Mouse (Mus musculus): ENCODE measurements at regions not wholly inside any gene's neighbourhood (a gene's known extent, or its start where the extent isn't known, plus 50 kb on each side); places are given as distances from the start of the nearest gene placed in this dataset.
A peak's percentile ranks its signal among the peaks of the same experiment; 100 is the strongest.

DNA sequence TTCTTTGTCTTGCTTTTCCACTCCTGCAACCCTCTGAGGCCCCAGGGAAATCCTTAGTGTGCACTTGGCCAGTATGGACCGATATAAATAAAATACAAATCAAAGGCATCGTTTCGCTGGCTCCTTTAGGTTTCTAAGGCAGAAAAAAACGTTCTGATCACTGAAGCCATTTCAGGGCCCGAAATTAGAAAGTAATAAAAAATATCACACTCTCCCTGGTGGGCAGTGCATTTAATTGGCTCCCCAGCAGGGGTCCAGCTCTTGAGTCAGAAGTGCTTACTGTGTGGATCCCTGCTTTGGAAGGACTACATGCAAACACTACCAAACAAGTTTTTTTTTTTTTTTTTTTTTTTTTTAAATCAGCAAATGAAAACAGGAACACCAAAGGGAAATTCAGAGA is 153.4 kb upstream of the Habp2 start:
- no peak for ATAC-seq (replicated peaks in 1 of 2; ENCODE audit: insufficient read depth in 1 of 2, low FRiP score in 2 of 2, low TSS enrichment in 1 of 2, low read depth in 1 of 2, poor library complexity in 2 of 2, severe bottlenecking in 2 of 2)

DNA sequence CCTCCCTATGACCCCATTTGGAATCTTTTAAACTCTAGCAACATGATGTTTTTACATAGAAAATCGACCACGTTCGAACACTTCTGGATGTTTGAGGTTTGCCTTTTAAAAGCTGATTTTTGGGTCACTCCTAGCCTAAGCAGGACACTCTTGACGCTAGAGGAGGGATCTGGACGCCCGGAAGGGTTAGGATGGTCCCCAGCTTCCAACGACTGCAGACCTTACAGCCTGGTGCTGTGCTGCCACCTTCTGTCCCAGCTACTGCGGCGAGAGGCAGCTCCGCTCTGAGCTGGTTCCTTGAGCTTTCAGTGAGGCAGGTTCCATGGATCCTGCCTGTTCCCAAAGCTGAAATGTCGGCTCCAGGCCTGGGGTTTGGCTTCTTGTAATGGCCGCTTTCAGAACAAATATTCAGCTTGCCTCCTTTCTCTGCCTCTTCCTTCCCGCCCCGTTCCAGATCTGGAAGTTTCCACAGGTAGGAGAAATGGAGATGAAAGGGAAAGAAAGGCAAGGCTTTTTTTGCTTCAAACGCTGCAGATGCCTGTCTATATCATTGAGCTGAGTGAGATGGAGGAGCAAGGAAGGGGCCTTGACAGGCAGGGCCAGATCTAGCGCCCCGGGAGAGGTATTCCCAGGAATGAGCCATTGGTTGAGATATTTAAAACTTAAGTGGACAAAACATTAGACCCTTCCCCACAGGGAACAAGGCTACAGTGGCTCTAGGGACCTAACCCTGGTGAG is 152.7 kb upstream of the Habp2 start:
- ATAC-seq (replicated peaks in 1 of 2; ENCODE audit: insufficient read depth in 1 of 2, low FRiP score in 2 of 2, low TSS enrichment in 1 of 2, low read depth in 1 of 2, poor library complexity in 2 of 2, severe bottlenecking in 2 of 2) = peak; percentile 42 to 58; a peak in 3 of 4 replicates

DNA sequence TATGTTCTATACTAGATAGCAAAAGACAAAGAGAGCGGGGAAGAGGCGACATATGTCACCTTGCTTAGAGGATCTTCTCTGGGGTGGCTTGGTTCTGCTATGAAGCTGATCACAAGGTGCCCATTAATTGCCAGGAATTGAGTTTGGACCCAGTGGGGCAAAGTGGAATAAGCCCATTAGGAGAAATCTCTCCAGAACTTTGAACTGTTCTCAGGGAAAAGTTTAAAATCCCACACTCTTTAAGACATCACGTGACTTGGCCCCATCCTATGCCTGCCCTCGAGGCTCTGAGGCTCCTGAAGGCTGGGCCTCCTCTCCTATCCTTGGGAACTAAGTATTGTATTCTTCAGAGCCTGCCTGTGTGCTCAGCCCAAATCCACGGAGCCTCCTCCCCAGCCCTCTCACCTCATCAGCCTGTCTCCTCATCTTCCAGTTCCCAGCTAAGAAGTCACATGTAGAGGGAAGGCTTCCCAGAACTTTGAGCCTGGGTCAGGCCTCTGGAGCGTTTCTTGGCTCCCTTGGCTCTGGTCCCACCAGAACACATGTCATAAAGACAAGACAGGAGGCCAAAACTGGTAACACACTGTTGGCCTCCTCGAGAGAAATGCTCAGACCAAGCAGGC is 151.5 kb upstream of the Habp2 start:
- ATAC-seq (replicated peaks in 1 of 2; ENCODE audit: insufficient read depth in 1 of 2, low FRiP score in 2 of 2, low TSS enrichment in 1 of 2, low read depth in 1 of 2, poor library complexity in 2 of 2, severe bottlenecking in 2 of 2) = no peak

DNA sequence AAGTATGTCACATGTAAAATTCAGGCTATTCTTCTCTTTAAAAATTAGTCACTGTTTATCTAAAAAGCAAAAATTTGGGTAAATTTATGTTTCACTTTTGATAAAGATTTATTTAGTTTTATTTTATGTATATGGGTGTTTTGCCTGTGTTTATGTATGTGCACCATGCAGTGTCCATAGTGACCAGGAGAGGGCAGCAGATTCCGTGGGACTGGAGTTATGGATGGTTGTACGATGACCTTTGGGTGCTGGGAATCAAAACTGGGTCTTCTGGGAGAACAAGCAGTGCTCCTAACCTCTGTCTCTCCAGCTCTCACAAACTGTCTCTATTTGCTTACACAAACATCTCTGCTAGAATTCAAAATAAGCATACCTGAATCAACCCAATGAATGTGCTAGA is 146.4 kb upstream of the Habp2 start:
- no peak for ATAC-seq (replicated peaks in 1 of 2; ENCODE audit: insufficient read depth in 1 of 2, low FRiP score in 2 of 2, low TSS enrichment in 1 of 2, low read depth in 1 of 2, poor library complexity in 2 of 2, severe bottlenecking in 2 of 2)

DNA sequence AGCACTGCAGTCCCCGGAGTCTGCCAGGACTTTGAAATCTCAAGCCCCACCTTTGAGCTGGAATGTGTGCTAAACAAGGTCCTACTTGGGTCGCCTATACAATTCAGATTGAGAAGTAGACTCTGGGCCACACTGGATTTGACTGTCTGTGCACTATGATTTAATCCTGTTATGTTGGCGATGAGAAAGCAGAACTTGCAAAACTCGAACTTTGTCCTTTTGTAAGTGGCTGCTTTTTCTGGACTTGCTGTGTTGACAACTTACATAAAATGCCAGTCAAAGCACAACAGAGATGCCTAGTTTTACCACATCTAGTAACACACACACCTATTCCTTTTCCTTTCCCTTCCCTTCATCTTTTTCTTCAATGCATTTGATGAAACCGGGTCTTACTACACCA is 142.7 kb upstream of the Habp2 start:
- no peak for ATAC-seq (replicated peaks in 1 of 2; ENCODE audit: insufficient read depth in 1 of 2, low FRiP score in 2 of 2, low TSS enrichment in 1 of 2, low read depth in 1 of 2, poor library complexity in 2 of 2, severe bottlenecking in 2 of 2)

DNA sequence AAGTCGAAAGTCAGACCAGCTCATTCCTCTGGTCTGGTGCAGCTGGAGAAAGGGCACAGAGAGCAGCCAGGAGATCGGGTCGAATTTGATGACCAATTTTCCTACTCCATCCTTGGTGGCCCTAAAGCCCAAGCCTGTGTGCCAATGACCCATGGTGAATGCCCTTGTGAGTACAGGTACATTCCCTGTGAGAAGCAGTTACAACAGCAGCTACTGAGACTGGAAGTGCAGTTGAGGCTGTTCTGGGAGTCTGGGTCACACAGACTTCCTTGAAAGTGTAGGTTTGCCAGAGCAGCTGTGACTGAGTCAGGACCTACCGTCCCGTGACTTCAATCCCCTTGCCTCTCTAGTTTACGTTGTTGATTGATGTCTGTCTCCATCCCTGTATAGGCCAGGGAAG is 129.8 kb upstream of the Habp2 start:
- ATAC-seq (replicated peaks in 1 of 2; ENCODE audit: insufficient read depth in 1 of 2, low FRiP score in 2 of 2, low TSS enrichment in 1 of 2, low read depth in 1 of 2, poor library complexity in 2 of 2, severe bottlenecking in 2 of 2) = no peak

DNA sequence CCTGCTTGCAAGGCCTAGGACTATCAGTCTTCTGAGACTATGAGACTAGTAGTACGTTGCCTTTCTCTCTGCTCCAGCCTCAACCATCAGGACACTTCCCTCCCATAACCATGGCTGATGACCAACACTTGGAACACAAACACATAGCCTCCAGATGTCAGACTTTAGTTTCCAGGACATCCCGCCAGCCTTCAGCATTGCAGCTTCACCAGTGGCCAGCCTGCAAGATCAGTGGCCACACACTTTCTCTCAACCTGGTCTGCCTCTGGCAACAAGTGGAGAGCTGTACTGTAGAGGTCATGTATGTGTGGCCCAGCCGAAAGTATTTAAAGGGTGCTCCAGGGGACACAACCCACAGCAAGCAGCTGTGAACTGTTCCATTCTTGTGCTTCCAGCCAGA is 124.8 kb upstream of the Habp2 start:
- ATAC-seq (replicated peaks in 1 of 2; ENCODE audit: insufficient read depth in 1 of 2, low FRiP score in 2 of 2, low TSS enrichment in 1 of 2, low read depth in 1 of 2, poor library complexity in 2 of 2, severe bottlenecking in 2 of 2) = no peak

DNA sequence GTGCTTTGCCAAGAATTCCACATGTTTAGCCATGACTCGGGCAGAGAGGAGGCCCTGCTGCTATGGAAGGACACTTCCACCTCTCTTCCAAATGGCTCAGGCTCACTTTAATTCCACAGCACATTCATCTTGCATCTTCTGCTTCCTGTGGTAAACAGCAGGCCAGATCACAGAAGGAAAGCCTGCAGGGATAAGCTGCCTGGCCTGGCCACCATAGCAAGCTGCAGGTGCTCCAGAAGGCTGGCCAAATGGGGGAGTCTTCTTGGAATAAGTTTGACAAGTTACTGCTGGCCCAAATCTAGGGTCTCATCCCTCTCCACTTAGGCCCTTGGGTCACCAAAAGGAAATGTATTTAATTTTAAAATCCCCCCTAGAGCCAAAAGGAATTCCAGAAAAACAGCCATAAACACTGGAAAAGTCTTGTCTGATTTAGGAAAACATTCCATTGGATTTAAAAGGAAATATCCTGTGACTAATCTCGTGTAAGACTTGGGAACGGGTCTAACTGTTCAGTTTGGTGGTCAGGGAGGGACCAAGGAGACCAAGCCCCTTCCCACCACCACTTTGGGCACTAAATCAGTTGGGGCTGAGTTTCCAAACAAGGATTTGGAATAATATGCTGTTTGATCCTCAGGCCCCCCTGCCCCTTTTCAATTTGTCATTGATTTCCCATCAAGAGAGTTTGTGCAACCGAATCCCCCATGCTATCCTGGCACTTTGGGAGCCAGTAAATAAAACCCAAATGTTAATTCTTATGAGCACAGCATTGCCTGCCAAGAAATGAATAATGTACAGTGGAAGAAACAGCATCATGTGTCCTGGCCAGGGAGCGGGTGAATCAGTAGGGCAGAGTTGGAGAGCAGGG is 117.6 kb upstream of the Habp2 start:
- ATAC-seq (replicated peaks in 1 of 2; ENCODE audit: insufficient read depth in 1 of 2, low FRiP score in 2 of 2, low TSS enrichment in 1 of 2, low read depth in 1 of 2, poor library complexity in 2 of 2, severe bottlenecking in 2 of 2) = no peak

DNA sequence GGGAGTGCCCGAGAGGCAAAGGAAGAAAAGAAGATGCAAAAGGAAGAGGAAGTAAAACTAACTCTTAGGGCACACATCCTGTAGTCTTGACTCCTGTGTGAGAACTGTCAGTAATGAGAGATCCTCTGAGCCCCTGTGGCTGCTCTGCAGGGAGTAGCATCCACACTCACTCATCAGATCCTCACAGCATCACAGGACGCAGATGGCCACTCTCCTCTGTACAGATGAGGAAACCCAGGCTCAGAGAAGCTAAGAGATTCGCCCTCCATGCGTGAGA is 117.0 kb upstream of the Habp2 start:
- ATAC-seq (replicated peaks in 1 of 2; ENCODE audit: insufficient read depth in 1 of 2, low FRiP score in 2 of 2, low TSS enrichment in 1 of 2, low read depth in 1 of 2, poor library complexity in 2 of 2, severe bottlenecking in 2 of 2) = no peak

DNA sequence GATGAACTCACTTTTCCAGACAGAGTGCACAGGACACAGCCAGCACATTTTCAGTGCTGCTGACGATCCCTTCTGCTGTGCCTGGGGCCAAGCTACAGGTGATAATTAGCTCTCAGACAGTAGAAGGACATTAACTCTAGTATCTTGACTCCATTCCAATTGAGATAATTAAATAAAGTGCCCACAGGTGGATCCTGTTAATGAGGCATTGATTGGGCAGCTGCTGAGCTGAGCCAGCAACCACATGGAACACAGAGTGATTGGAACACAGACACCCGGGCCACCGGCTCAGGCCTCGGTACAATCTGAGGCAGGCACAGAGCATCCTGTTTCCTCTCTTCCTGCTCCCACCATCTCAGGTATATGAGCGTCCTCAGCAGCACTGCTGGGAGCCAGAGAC is 114.5 kb upstream of the Habp2 start:
- no peak for ATAC-seq (replicated peaks in 1 of 2; ENCODE audit: insufficient read depth in 1 of 2, low FRiP score in 2 of 2, low TSS enrichment in 1 of 2, low read depth in 1 of 2, poor library complexity in 2 of 2, severe bottlenecking in 2 of 2)

DNA sequence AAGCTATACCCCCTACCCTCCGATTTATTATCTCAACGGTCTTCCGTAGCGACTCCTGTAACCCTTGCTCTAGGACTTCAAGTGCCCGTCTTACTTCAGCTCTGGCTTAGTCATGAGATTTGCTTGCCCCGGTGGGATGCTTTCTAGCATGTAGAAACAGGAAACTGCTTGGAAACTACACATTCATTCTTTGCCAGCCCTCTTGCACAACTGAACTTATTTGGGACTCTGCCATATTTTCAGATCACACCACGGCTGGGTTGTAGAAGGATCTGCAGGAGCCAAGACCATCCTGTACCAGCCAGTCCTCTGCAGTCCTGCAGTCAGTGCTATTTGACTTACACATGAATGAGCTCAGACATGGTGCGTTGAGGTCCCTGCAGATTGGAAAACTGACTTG is 110.9 kb upstream of the Habp2 start:
- ATAC-seq (replicated peaks in 1 of 2; ENCODE audit: insufficient read depth in 1 of 2, low FRiP score in 2 of 2, low TSS enrichment in 1 of 2, low read depth in 1 of 2, poor library complexity in 2 of 2, severe bottlenecking in 2 of 2) = no peak; a peak in 1 of 4 replicates

DNA sequence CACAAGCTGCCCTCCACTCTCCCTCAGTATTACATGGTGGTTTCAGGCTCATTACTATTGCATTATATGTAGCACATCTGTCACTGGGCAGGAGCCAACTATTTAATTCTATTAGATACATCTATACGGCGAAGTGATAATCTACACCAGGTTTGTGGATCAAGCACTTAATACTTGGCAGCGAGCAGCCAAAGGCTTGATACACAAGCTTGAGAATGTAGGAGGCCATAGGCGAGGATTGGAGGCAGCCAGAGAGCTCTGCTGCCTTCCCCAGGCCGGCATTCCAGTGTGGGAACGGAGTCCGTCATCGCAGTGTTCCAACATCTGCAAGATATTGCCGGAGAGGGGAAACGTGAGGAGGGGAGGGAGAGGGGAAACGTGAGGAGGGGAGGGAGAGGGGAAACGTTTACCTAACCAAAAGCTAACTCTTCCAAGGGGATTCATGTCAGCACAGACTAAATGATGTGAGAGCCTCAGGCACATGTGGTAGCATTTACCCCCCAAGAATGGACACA is 109.6 kb upstream of the Habp2 start:
- ATAC-seq (replicated peaks in 1 of 2; ENCODE audit: insufficient read depth in 1 of 2, low FRiP score in 2 of 2, low TSS enrichment in 1 of 2, low read depth in 1 of 2, poor library complexity in 2 of 2, severe bottlenecking in 2 of 2) = no peak

DNA sequence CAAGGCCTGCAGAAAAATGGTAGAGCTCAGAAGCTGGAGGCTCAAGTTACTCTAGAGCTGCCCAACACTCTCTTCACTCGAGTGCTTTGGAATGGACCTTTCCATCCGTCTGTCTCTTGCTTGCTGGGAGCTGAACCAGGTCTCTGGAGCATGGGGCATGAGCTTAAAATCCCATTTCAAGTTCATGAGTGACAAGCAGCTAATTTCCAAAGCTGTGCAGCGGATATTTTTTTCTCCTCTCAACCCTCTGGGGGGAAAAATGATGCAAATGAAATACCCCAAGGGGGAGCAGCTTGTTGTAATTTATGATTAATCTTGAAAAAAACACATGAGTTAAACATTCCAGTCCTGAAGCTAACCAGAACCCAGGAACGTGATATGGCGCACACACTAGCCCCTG is 101.2 kb upstream of the Habp2 start:
- ATAC-seq (replicated peaks in 1 of 2; ENCODE audit: insufficient read depth in 1 of 2, low FRiP score in 2 of 2, low TSS enrichment in 1 of 2, low read depth in 1 of 2, poor library complexity in 2 of 2, severe bottlenecking in 2 of 2) = no peak

DNA sequence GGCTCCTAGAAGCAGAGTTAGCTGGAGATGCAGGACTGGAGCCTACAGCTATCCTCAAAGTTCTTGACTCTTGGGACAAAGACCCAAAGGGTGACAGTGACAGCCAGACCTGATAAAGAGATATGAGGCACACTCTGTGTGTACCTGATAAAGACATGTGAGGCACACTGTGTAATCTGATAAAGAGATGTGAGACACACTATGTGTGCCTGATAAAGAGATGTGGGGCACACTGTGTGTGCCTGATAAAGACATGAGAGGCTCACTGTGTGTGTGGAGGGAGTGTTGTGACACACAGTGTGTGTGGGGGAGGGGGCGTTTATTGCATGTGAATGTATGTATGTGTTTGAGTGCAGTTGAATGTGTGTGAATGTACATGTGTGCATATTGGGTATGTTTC is 97.8 kb upstream of the Habp2 start:
- ATAC-seq (replicated peaks in 1 of 2; ENCODE audit: insufficient read depth in 1 of 2, low FRiP score in 2 of 2, low TSS enrichment in 1 of 2, low read depth in 1 of 2, poor library complexity in 2 of 2, severe bottlenecking in 2 of 2) = no peak

DNA sequence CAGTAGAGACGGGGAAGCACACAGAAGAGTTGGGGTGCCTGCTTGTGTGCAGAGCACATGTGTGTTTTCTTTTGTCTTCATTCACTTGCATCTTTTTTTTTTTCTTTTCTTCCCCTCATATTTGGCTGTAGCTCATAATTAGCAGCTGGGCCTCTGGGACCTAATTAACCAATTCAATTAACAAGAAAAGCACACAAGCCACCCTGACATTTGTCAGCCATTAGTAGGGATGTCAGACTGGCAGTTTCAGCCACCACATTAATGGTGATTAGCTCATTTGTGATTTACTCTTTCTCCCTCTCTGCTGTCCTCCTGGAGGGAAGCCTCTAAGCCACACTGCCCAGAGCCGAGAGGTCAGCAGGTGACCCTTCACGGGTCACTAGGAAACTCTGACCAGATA is 96.7 kb upstream of the Habp2 start:
- ATAC-seq (replicated peaks in 1 of 2; ENCODE audit: insufficient read depth in 1 of 2, low FRiP score in 2 of 2, low TSS enrichment in 1 of 2, low read depth in 1 of 2, poor library complexity in 2 of 2, severe bottlenecking in 2 of 2) = no peak

DNA sequence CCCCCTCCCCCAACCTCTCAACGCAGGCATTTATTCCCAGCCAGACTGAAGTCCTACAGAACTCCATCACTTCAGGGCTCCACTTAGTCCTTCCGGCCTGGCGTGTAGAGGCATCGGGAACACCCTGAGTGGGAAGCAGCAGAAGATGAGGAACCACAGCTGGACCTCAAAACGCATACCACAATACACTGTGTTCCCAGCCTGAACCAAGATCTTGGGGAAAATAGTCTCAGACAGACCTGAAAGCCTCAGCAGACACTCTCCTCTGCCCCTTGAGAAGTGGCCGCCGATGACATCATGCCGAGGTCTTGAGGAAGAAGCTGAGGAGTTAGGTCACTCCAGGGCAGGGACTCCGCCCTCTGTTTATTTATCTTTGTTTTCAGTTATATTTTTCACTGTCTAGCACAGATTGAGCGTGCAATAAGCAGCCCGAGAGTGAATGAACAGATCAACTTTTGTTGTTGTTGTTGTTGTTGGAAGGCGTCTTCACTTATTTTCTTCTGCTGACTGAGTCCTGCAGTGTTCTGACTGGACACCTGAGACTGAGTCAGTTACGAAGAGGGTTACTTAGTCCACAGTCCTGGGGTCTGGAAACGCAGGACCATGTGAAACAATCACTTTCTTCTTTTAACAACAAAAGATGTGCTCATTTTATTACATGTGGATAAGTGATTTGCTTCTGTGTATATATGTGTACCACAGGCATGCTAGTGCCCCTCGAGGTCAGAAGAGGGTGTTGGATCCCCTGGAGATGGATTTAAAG is 88.3 kb upstream of the Habp2 start:
- ATAC-seq (replicated peaks in 1 of 2; ENCODE audit: insufficient read depth in 1 of 2, low FRiP score in 2 of 2, low TSS enrichment in 1 of 2, low read depth in 1 of 2, poor library complexity in 2 of 2, severe bottlenecking in 2 of 2) = no peak

DNA sequence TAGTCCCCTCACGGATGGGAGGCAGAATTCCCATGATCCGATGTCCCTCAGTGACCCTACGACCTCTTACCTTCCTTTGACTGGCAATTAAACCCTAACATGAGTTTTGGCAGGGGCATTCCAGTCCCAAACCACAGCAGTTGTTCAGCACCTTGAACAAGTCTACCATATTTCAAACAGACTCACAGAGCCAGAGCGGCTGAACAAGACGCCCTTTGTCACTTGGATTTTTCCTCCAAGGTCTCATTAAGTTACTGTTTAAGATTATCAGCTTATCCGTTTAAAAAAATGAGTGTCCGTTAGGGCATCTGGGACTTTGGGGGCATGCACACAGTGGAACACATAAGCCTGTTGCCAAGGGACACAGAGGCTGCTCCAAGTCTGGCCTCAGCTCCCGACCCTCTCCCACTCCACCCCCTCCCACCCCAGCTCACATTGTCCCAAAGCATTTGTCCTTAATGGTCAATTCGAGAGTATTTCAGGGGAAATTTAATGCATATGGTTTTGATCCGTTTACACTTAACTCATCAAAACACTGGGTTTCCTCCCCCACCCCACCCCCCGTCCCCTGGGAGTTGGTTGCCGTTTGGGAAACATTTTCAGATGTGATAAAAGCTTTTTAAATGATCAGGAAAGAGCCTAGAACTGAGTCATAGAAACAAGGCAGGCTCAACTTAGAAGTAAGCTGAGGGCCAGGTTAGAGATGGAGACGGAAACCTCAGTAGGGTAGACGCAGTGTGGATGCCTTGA is 87.4 kb upstream of the Habp2 start:
- ATAC-seq (replicated peaks in 1 of 2; ENCODE audit: insufficient read depth in 1 of 2, low FRiP score in 2 of 2, low TSS enrichment in 1 of 2, low read depth in 1 of 2, poor library complexity in 2 of 2, severe bottlenecking in 2 of 2) = no peak
